Mouse (Mus musculus): Measurements from ENCODE around the gene Eps15.

- TF ChIP-seq GATA1 (IDR thresholded peaks at IDR 0.05; ENCODE audit: borderline replicate concordance, low read length) (no peak), FLI1 (IDR thresholded peaks at IDR 0.05; ENCODE audit: low read length) (no peak)
These were observed 131.4 kb downstream of the Eps15 start for GRCm38 (mm10) chr4:109411377-109411967.
